Comparison of ENCODE assay signal across 1 mouse cellular context in the genomic region with DNA sequence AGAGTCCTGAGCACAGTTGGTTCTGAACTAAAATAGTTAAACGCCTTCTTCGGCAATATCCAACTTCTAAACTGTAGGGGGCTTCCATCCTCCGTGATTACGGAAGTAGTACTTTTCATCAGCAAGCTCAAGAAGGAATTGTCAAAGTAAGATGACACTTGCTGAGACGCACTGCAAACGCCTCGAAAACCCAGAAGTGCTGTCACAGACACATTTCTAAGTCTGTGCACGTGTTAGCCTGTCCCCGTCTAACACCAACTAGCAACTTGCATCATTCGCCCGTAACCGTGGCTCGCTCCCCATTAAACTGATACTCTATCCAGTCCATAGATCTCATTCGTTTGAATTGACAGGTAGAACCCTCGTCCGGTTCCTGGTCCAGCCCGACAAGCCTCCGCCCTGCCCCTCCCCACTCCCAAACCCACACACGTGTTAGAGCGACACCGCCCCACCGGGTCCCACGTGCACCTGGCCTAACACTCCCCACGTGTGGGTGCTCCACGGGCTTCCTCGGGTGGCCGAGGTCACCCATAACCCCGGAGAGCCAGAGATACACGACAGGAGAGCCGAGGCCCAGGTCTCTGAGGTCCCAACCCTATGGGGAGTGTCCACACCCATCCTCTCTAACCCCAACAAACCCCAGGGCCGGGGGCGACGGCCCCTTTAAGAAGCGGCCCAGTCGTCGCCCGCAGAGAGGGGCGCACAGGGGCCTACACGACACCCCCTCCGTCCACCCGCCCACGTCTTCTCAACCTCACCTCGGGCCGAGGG.
TF ChIP-seq lines count a peak whose summit lies in the region.

No protein-coding gene starts in this region.

TF ChIP-seq in CH12.LX, 34 proteins besides CTCF, POLR2A, EP300 and RAD21 (continued from another document):
- TF ChIP-seq JUN (IDR thresholded peaks at IDR 0.05; ENCODE audit: insufficient read depth, low read depth, low read length) = 0 out of 2 replicates have a peak, but pooled peaks have one; percentile 13
- no peak for TF ChIP-seq ZKSCAN1 (IDR thresholded peaks at IDR 0.05; ENCODE audit: borderline replicate concordance, low read depth, low read length)
- no peak for TF ChIP-seq TCF12 (IDR thresholded peaks at IDR 0.05; ENCODE audit: low read depth, low read length)
- no peak for TF ChIP-seq MAFK (IDR thresholded peaks at IDR 0.05; ENCODE audit: insufficient replicate concordance, low read length)
- 0 out of 2 replicates have a peak, but pooled peaks have one; percentile 39 for TF ChIP-seq TBP (conservative IDR thresholded peaks at IDR 0.05; ENCODE audit: low read depth, low read length)
- TF ChIP-seq ZC3H11A (IDR thresholded peaks at IDR 0.05; ENCODE audit: low read depth, low read length) = no peak
- TF ChIP-seq IRF4 (IDR thresholded peaks at IDR 0.05; ENCODE audit: low read depth, low read length) = no peak
- no peak for TF ChIP-seq ETS1 (conservative IDR thresholded peaks at IDR 0.05; ENCODE audit: low read depth, low read length)
- no peak for TF ChIP-seq GABPA (IDR thresholded peaks at IDR 0.05; ENCODE audit: insufficient replicate concordance, low read depth, low read length)
- no peak for TF ChIP-seq USF2 (conservative IDR thresholded peaks at IDR 0.05; ENCODE audit: low read depth, low read length)
- TF ChIP-seq JUND (conservative IDR thresholded peaks at IDR 0.05; ENCODE audit: low read depth, low read length) = no peak
- TF ChIP-seq MXI1 (IDR thresholded peaks at IDR 0.05; ENCODE audit: low read depth, low read length) = peak; percentile 100
- TF ChIP-seq POLR2AphosphoS2 (IDR thresholded peaks at IDR 0.05; ENCODE audit: low read depth, low read length) = no peak
- TF ChIP-seq MAX (IDR thresholded peaks at IDR 0.05; ENCODE audit: low read length) = peak; percentile 97
- peak; percentile 89 for TF ChIP-seq BHLHE40 (IDR thresholded peaks at IDR 0.05; ENCODE audit: low read depth, low read length)
- TF ChIP-seq USF1 (IDR thresholded peaks at IDR 0.05; ENCODE audit: low read depth, low read length) = peak; percentile 24
- no peak for TF ChIP-seq UBTF (IDR thresholded peaks at IDR 0.05; ENCODE audit: low read depth, low read length)
- TF ChIP-seq SIN3A (IDR thresholded peaks at IDR 0.05; ENCODE audit: low read length) = peak; percentile 92
- peak; percentile 6; the same call in 1 of the 2 replicates for TF ChIP-seq NELFE (IDR thresholded peaks at IDR 0.05; ENCODE audit: low read depth, low read length)
- no peak for TF ChIP-seq PAX5 (IDR thresholded peaks at IDR 0.05; ENCODE audit: low read length)
- no peak for TF ChIP-seq SMC3 (IDR thresholded peaks at IDR 0.05; ENCODE audit: low read depth, low read length)
- TF ChIP-seq MYC (IDR thresholded peaks at IDR 0.05; ENCODE audit: low read depth, low read length) = peak; percentile 98
- TF ChIP-seq NRF1 (IDR thresholded peaks at IDR 0.05; ENCODE audit: low read depth, low read length) = no peak
- TF ChIP-seq CHD1 (IDR thresholded peaks at IDR 0.05; ENCODE audit: low read depth, low read length) = no peak
- TF ChIP-seq CHD2 (IDR thresholded peaks at IDR 0.05; ENCODE audit: low read length) = no peak
- no peak for TF ChIP-seq MEF2A (IDR thresholded peaks at IDR 0.05; ENCODE audit: borderline replicate concordance, low read depth, low read length)
- peak; percentile 71 for TF ChIP-seq ELF1 (IDR thresholded peaks at IDR 0.05; ENCODE audit: low read depth, low read length)
